Comparison of ENCODE assay signal across 18 mouse cellular contexts in the genomic region with DNA sequence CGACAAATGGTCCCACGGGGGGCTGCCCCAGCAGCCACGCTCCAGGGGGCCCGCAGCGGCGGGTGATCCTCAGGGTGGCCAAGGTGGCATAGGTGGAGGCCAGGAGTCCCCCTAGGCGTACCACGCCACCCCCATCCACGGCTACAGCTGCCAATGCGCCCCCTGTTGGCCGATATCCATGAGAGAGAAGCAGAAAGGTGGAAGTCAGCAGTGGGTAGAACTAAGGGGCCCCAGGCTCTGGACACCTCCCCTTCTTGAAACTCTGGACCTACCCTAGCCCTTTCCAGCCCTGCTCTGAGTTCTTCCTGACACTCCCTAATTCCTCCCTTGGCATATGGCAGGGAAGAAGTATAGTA. TPM values are rescaled to one million over a fixed set of nuclear protein-coding genes. Genes with fewer than 3 reads are reported as not detected.
A peak's percentile ranks its signal among the peaks of the same experiment; 100 is the strongest.
DNase-seq lines count a peak whose midpoint lies in the region; ATAC-seq and TF ChIP-seq lines count a peak whose summit lies in the region.
"Had no signal": no experiment of that assay in that cellular context is flagged by ENCODE, and none has a peak within 500 bp of the region (broad histone marks: within the 10 kb centered on the region; RNA-seq: fewer than 3 reads in every experiment).

No protein-coding gene starts in this region.

- no peak for TF ChIP-seq EP300 in MEL (IDR thresholded peaks at IDR 0.05; ENCODE audit: low read depth in 1 of 2, low read length in 2 of 2)

- H3K9ac ChIP-seq in midbrain, postnatal 0 days (replicated peaks; ENCODE audit: low read length, poor library complexity, severe bottlenecking) = no peak overlapping the region
- no peak overlapping the region for H3K9ac ChIP-seq in midbrain, embryonic 16.5 days (ENCODE audit: low read depth, low read length)
- no peak overlapping the region for H3K9ac ChIP-seq in MEL (ENCODE audit: control insufficient read depth, low read depth, low read length, poor library complexity, severe bottlenecking)
- H3K9ac ChIP-seq: embryonic facial prominence, embryonic 13.5 days had no signal

- H3K79me2 ChIP-seq in MEL (ENCODE audit: control insufficient read depth, insufficient read depth, low read length, poor library complexity) = no peaks in the 10 kb centered on the region

- no peak overlapping the region for H3K4me3 ChIP-seq in midbrain, postnatal 0 days (ENCODE audit: low read depth, low read length)
- no peak overlapping the region for H3K4me3 ChIP-seq in midbrain, embryonic 16.5 days (ENCODE audit: low read depth, low read length)
- H3K4me3 ChIP-seq in MEL (ENCODE audit: control insufficient read depth in 1 of 2, insufficient read depth in 1 of 2, low read depth in 2 of 2, low read length in 2 of 2) = no peak overlapping the region
- H3K4me3 ChIP-seq: embryonic facial prominence, embryonic 13.5 days; forebrain, embryonic 10.5 days; myocyte had no signal

- no peak for ATAC-seq in midbrain, postnatal 0 days (ENCODE audit: low FRiP score)
- no peak for ATAC-seq in midbrain, embryonic 16.5 days

- TF ChIP-seq RAD21 in MEL (IDR thresholded peaks at IDR 0.05; ENCODE audit: low read depth, low read length) = no peak

- 78% methylated on average over 11 of the region's 11 CpGs for WGBS in midbrain, postnatal 0 days
- 82% methylated on average over 7 of the region's 11 CpGs for WGBS in midbrain, embryonic 16.5 days

- H3K4me1 ChIP-seq in midbrain, postnatal 0 days (ENCODE audit: insufficient read depth, low read length) = peaks cover 8% of the 10 kb centered on the region
- peaks cover 9% of the 10 kb centered on the region for H3K4me1 ChIP-seq in midbrain, embryonic 16.5 days (ENCODE audit: control insufficient read depth, insufficient read depth, low read length)
- no peaks in the 10 kb centered on the region for H3K4me1 ChIP-seq in MEL (ENCODE audit: control insufficient read depth in 1 of 2, insufficient read depth in 2 of 2, low read length in 2 of 2)

- no peak overlapping the region for H3K4me2 ChIP-seq in midbrain, postnatal 0 days (ENCODE audit: low read depth, low read length, poor library complexity, severe bottlenecking)
- H3K4me2 ChIP-seq in midbrain, embryonic 16.5 days (ENCODE audit: low read length) = no peak overlapping the region
- H3K4me2 ChIP-seq: embryonic facial prominence, embryonic 13.5 days had no signal

- DNase-seq in kidney, adult 18-20 months = peak; percentile 8
- DNase-seq in kidney, postnatal 4 days = no peak
- DNase-seq in midbrain, postnatal 0 days (ENCODE audit: low spot score) = no peak
- DNase-seq in MEL (ENCODE audit: low read depth, low spot score) = peak; percentile 26
- peak; percentile 75 for DNase-seq in thymus, postnatal 4 days
- no peak for DNase-seq in heart, adult 18-20 months
- DNase-seq: adrenal gland, postnatal 25 days; cerebellum, postnatal 36 days; heart, postnatal 14 days; layer of hippocampus, adult 9-11 months; left cerebral cortex, postnatal 4 days had no signal

- H3K9me3 ChIP-seq in midbrain, postnatal 0 days (ENCODE audit: low read length) = no peaks in the 10 kb centered on the region
- no peaks in the 10 kb centered on the region for H3K9me3 ChIP-seq in midbrain, embryonic 16.5 days (replicated peaks; ENCODE audit: control insufficient read depth, low read length, poor library complexity, severe bottlenecking)
- no peaks in the 10 kb centered on the region for H3K9me3 ChIP-seq in MEL (replicated peaks; ENCODE audit: insufficient read depth, low read length)
- H3K9me3 ChIP-seq: embryonic facial prominence, embryonic 13.5 days; forebrain, embryonic 10.5 days had no signal

- H3K27me3 ChIP-seq in midbrain, postnatal 0 days (ENCODE audit: insufficient read depth, low read length) = no peaks in the 10 kb centered on the region
- H3K27me3 ChIP-seq in midbrain, embryonic 16.5 days (ENCODE audit: control insufficient read depth, insufficient read depth, low read depth, low read length) = no peaks in the 10 kb centered on the region
- H3K27me3 ChIP-seq in MEL (ENCODE audit: control insufficient read depth in 1 of 2, insufficient read depth in 2 of 2, low read length in 2 of 2) = no peaks in the 10 kb centered on the region
- H3K27me3 ChIP-seq: embryonic facial prominence, embryonic 13.5 days had no signal

- peak; percentile 47 for TF ChIP-seq CTCF in midbrain, postnatal 0 days (IDR thresholded peaks at IDR 0.05)
- TF ChIP-seq CTCF in MEL (IDR thresholded peaks at IDR 0.05 in 2 of 3, conservative IDR thresholded peaks at IDR 0.05 in 1 of 3; ENCODE audit: control insufficient read depth in 1 of 3, insufficient read depth in 1 of 3, low read depth in 2 of 3, low read length in 3 of 3, poor library complexity in 1 of 3, severe bottlenecking in 1 of 3) = peak; percentile 11 to 67 (median 48); a peak in 4 of 6 replicates

- H3K36me3 ChIP-seq in midbrain, postnatal 0 days (ENCODE audit: insufficient read depth, low read length) = peaks cover 40% of the 10 kb centered on the region
- peaks cover 35% of the 10 kb centered on the region for H3K36me3 ChIP-seq in midbrain, embryonic 16.5 days (ENCODE audit: control insufficient read depth, insufficient read depth, low read length)
- H3K36me3 ChIP-seq in MEL (ENCODE audit: control insufficient read depth in 1 of 2, insufficient read depth in 2 of 2, low read length in 2 of 2) = no peaks in the 10 kb centered on the region

- TF ChIP-seq POLR2A in MEL (IDR thresholded peaks at IDR 0.05; ENCODE audit: control insufficient read depth in 1 of 2, insufficient read depth in 1 of 2, low read depth in 1 of 2, low read length in 2 of 2, poor library complexity in 1 of 2) = no peak

- H3K27ac ChIP-seq in midbrain, postnatal 0 days (ENCODE audit: low read depth, low read length) = no peak overlapping the region
- no peak overlapping the region for H3K27ac ChIP-seq in midbrain, embryonic 16.5 days (ENCODE audit: low read length)
- H3K27ac ChIP-seq in MEL (ENCODE audit: control insufficient read depth, low read depth, low read length) = no peak overlapping the region
- H3K27ac ChIP-seq: embryonic facial prominence, embryonic 13.5 days; forebrain, embryonic 10.5 days had no signal

TF ChIP-seq in MEL, 35 proteins besides CTCF, POLR2A, EP300 and RAD21 (continues in another document):
- no peak for TF ChIP-seq NRF1 (IDR thresholded peaks at IDR 0.05; ENCODE audit: insufficient read depth, low read depth, low read length, poor library complexity, severe bottlenecking)
- no peak for TF ChIP-seq NELFE (IDR thresholded peaks at IDR 0.05; ENCODE audit: low read depth, low read length)
- TF ChIP-seq CHD1 (IDR thresholded peaks at IDR 0.05; ENCODE audit: low read depth, low read length) = no peak
- TF ChIP-seq CHD2 (IDR thresholded peaks at IDR 0.05; ENCODE audit: low read length) = no peak
- TF ChIP-seq USF2 (IDR thresholded peaks at IDR 0.05; ENCODE audit: borderline replicate concordance in 1 of 2, insufficient read depth in 1 of 2, low read depth in 1 of 2, low read length in 2 of 2) = no peak
- TF ChIP-seq TBP (IDR thresholded peaks at IDR 0.05; ENCODE audit: low read depth, low read length) = no peak
- TF ChIP-seq SMC3 (IDR thresholded peaks at IDR 0.05; ENCODE audit: low read depth, low read length) = no peak
- no peak for TF ChIP-seq JUND (IDR thresholded peaks at IDR 0.05; ENCODE audit: low read depth, low read length)
- TF ChIP-seq TCF12 (IDR thresholded peaks at IDR 0.05; ENCODE audit: low read depth, low read length) = no peak

RNA-seq across cellular contexts. Expression of gene Ccdc188, which starts 3.8 kb away (rescaled TPM):
- not detected in 2 replicates for total RNA-seq in midbrain, postnatal 0 days (2014; rRNA removed)
- not detected in 2 replicates for polyA plus RNA-seq in midbrain, postnatal 0 days (2015; fragmentation: Nextera tagmentation; extraction: Ambion mirVana)
- 0.14 TPM in 1 of 2 replicates, not detected in the other for polyA plus RNA-seq in midbrain, embryonic 16.5 days (2015; fragmentation: Nextera tagmentation; extraction: Ambion mirVana)
- total RNA-seq in MEL (2012; rRNA removed) = not detected in 2 replicates
- polyA plus RNA-seq in MEL (2012; ENCODE audit: insufficient read depth in 1 of 2, insufficient read length in 2 of 2, low read depth in 1 of 2, low replicate concordance in 2 of 2, missing spikeins in 1 of 2) = not detected
- total RNA-seq in heart, adult 18-20 months (2021) = not detected
- total RNA-seq: adrenal gland, postnatal 25 days; ES-E14; heart, postnatal 14 days; left cerebral cortex, postnatal 4 days had no signal
- polyA plus RNA-seq: embryonic facial prominence, embryonic 13.5 days; forebrain, embryonic 10.5 days; kidney, embryonic 16.5 days; lung, embryonic 16.5 days; myocyte had no signal

RNA-seq across cellular contexts. Expression of gene Zdhhc8, which starts 13.4 kb away (rescaled TPM):
- 34.1 and 41.2 TPM in 2 replicates for total RNA-seq in midbrain, postnatal 0 days (2014; rRNA removed)
- 13.8 and 14.6 TPM in 2 replicates for polyA plus RNA-seq in midbrain, postnatal 0 days (2015; fragmentation: Nextera tagmentation; extraction: Ambion mirVana)
- polyA plus RNA-seq in midbrain, embryonic 16.5 days (2015; fragmentation: Nextera tagmentation; extraction: Ambion mirVana) = 13.8 and 17.9 TPM in 2 replicates
- total RNA-seq in MEL (2012; rRNA removed) = 9.1 and 9.6 TPM in 2 replicates
- 10 to 100 TPM in 1 of 2 experiments, not detected in 1; 33.2 TPM for polyA plus RNA-seq in MEL (2012; ENCODE audit: insufficient read depth in 1 of 2, insufficient read length in 2 of 2, low read depth in 1 of 2, low replicate concordance in 2 of 2, missing spikeins in 1 of 2)
- 10 to 100 TPM; 18.1 to 25.1 TPM for total RNA-seq in heart, adult 18-20 months (2021)

RNA-seq across cellular contexts. Expression of gene Trmt2a, which starts 27.0 kb away (rescaled TPM):
- 55.5 and 57.4 TPM in 2 replicates for total RNA-seq in midbrain, postnatal 0 days (2014; rRNA removed)
- 67.6 and 76.4 TPM in 2 replicates for polyA plus RNA-seq in midbrain, postnatal 0 days (2015; fragmentation: Nextera tagmentation; extraction: Ambion mirVana)
- polyA plus RNA-seq in midbrain, embryonic 16.5 days (2015; fragmentation: Nextera tagmentation; extraction: Ambion mirVana) = 105 and 106 TPM in 2 replicates
- 132 and 178 TPM in 2 replicates for total RNA-seq in MEL (2012; rRNA removed)
- 100 to 1,000 TPM in 1 of 2 experiments, not detected in 1; 185 TPM for polyA plus RNA-seq in MEL (2012; ENCODE audit: insufficient read depth in 1 of 2, insufficient read length in 2 of 2, low read depth in 1 of 2, low replicate concordance in 2 of 2, missing spikeins in 1 of 2)
- 10 to 100 TPM; 13.8 to 16.7 TPM for total RNA-seq in heart, adult 18-20 months (2021)

RNA-seq across cellular contexts. Expression of gene Ranbp1, which starts 27.0 kb away (rescaled TPM):
- 170 and 192 TPM in 2 replicates for total RNA-seq in midbrain, postnatal 0 days (2014; rRNA removed)
- polyA plus RNA-seq in midbrain, postnatal 0 days (2015; fragmentation: Nextera tagmentation; extraction: Ambion mirVana) = 412 and 447 TPM in 2 replicates
- polyA plus RNA-seq in midbrain, embryonic 16.5 days (2015; fragmentation: Nextera tagmentation; extraction: Ambion mirVana) = 359 and 384 TPM in 2 replicates
- total RNA-seq in MEL (2012; rRNA removed) = 420 and 440 TPM in 2 replicates
- 100 to 1,000 TPM; 162 to 681 TPM for polyA plus RNA-seq in MEL (2012; ENCODE audit: insufficient read depth in 1 of 2, insufficient read length in 2 of 2, low read depth in 1 of 2, low replicate concordance in 2 of 2, missing spikeins in 1 of 2)
- total RNA-seq in heart, adult 18-20 months (2021) = 10 to 100 TPM; 36.3 to 42.5 TPM

RNA-seq across cellular contexts. Expression of gene Gm49776, which starts 36.6 kb away (rescaled TPM):
- 0.57 TPM in 1 of 2 replicates, not detected in the other for total RNA-seq in midbrain, postnatal 0 days (2014; rRNA removed)
- 1.3 TPM in 1 of 2 replicates, not detected in the other for polyA plus RNA-seq in midbrain, postnatal 0 days (2015; fragmentation: Nextera tagmentation; extraction: Ambion mirVana)
- polyA plus RNA-seq in midbrain, embryonic 16.5 days (2015; fragmentation: Nextera tagmentation; extraction: Ambion mirVana) = not detected in 2 replicates
- 0.77 and 0.85 TPM in 2 replicates for total RNA-seq in MEL (2012; rRNA removed)
- 10 to 100 TPM in 1 of 2 experiments, not detected in 1; 32.7 TPM for polyA plus RNA-seq in MEL (2012; ENCODE audit: insufficient read depth in 1 of 2, insufficient read length in 2 of 2, low read depth in 1 of 2, low replicate concordance in 2 of 2, missing spikeins in 1 of 2)
- total RNA-seq in heart, adult 18-20 months (2021) = not detected
- total RNA-seq: adrenal gland, postnatal 25 days; heart, postnatal 14 days; left cerebral cortex, postnatal 4 days had no signal
- polyA plus RNA-seq: kidney, embryonic 16.5 days had no signal

Comparison
In these comparisons a context has a peak if more than half of its experiments do, and no peak if none do; other contexts are left out.
1. DNase-seq: peak in kidney, adult 18-20 months (single experiment), MEL (single experiment) and thymus, postnatal 4 days (single experiment); none in kidney, postnatal 4 days (0 of 2), midbrain, postnatal 0 days (single experiment) and heart, adult 18-20 months (0 of 2).